Mouse (Mus musculus) liver, adult (tissue): ENCODE data around the gene Jph2.

Experiments
- GATA4 ChIP-seq: IDR thresholded peaks from 2 replicates; pipeline ENCODE4 v1.6.1; 2014; ENCODE audit warnings: mild to moderate bottlenecking, low read length; ENCODE audit not compliant: insufficient replicate concordance

Gene Jph2

DNA sequence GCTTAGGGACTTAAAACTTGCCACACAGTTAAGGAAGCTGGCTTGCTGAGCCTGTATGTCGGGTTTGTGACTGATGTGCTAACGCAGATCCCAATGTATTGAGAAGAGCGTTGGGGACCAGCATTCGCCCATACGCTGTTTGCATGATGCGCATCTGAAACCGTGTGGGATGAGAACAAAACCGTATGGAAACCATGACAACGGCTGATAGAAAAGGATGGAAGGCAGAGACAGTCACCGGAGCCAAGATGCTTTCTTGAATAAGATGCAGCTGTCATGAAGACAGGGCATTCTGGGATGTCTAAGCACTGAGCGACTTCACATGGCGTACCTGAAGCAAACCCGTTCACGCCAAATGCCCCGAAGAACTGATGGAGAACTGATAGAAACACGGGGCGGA lies 88.4 kb downstream of the Jph2 start:
- no peak for TF ChIP-seq GATA4

DNA sequence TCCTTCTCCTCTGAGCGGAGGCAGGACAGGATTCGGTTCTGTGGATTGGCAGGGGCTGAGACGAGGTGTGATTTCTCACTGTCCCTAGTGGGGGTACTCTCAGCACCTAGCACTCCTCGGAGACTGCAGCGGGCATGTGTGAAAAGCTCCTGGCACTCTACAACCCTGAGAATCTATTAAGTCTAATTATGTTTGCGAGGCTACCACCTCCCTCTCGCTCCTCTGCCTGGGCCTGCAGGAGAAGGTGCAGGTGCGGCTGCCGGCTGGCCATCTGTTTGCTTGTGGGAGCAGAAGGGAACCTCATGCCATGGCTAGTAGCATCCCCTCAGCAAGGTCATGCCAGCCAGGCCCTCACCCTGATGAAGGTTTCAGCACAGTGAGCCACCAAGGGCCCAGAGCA lies 94.8 kb downstream of the Jph2 start:
- no peak for TF ChIP-seq GATA4

DNA sequence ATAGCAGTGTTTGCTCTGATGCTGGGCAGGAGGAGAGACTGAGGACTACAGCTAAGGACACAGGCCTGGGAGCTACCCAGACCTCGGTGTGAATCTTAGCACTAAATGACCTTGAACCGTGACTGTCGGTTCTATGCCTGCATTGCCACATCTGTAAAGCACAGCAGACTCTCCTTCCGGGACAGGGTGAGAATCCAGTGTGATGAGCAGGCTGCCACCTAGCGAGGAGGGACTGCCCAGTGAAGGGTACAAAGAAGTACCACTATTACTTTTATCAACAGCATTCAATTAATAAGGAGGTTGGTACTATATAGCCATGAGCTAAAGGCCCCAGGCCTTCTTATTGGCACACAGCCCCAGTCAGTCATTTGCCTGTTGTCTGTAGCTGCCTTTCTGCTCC lies 96.2 kb downstream of the Jph2 start:
- TF ChIP-seq GATA4: no peak

DNA sequence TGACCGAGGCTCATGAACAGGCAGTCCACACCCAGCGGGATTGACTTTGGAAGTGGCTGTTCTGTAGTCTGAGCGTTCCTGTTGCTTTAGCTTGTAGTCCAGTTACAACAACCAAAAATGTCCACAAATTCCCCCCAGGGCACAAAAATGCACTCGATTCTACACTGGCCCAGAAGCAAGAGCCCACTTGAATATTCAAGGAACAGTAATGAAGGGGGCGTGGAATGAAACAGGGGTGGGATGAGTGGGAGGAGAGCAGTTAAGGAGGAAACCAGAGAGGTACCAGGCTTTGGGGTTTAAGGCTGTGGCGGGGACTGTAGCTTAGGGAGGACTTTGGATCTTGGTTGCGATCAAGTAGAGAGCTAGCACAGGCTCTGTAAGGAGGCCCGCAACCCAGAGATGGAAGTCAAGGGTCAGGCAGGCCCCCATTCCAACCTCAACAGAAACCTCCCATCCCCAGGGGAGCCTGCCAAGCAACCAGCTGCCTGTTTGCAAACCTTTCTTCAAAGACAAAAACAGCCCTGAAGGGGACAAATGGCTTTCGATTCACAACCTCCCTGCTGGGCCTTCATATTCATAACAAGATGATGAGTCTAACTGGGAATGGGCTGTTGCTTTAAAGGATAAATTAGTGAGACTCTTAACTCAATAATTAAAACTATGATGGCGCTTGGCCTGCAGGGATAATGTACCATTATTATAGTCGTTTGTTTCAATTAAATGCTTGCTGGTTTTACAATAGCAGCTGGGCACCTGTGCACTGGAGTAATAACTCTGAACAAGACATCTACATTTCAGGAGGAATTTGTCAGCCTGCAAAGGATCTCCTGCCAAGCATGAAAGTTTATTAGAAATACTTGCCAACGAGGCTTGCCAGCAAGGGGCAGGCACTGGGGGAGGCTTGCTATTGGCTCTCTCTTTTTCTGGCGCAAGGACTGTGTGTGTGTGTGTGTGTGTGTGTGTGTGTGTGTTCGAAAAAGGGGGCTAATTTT lies 97.4 kb downstream of the Jph2 start:
- TF ChIP-seq GATA4: no peak

DNA sequence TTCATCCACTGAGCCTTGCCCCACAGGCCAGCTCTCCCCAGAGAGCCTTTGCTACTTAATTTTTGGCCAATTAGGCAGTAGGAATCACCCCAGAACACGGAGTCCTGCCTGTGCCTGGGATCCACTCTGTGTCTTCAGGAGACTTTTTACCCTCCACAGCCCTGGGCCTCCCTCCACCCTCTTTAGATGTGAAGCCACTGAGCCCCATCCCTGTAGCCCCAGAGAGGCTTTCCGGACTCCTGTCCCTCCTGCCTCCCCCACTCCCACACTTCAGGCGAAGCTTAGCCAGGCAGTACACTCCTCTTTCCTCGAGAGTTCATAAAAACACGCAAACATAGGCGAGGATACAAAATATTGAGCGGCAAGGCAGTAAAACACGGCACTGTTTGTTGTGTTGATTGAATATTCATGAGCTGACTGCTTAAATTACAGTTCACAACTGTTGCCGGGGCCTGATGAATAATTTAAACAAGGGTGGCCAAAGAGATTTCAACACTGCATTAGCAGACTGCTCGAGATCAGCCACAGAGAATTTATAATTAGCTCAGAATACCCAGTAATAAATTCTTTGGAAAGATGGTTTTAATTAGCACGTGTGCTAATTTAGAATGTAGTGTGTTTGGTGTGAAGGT lies 100.7 kb downstream of the Jph2 start:
- no peak for TF ChIP-seq GATA4

DNA sequence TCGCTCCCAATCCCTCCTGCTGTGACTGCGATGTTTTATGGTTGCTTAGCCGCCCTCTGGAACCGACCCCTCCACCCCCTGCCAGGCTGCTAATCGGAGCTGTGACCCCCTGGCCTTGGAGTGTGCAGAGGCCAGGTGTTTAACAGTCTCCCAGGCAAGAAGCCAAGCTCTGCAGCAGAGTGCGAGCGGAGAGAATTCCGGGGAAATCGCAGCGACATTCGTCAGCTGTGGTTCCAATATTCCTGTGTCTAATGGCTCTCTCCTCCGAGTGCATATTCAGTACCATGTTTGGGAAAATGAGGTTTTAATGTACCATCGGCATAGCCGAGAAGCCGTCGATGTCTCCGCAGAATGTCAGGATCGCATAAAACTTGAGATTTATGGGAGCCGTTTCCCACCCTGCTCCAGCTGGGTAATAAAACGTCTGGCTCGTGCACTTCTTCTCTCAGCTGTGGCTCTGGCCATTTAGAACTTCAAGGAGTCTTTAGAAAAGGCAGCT lies 108.9 kb downstream of the Jph2 start:
- no peak for TF ChIP-seq GATA4
